ENCODE assay signal across 15 mouse cellular contexts in genomic region chr1:71942145-71942544, GRCm38 (mm10).
"Had no signal": no experiment of that assay in that cellular context is flagged by ENCODE, and none has a peak within 500 bp of the region (broad histone marks: within the 10 kb centered on the region; RNA-seq: fewer than 3 reads in every experiment).

No protein-coding gene starts in this region.

- H3K36me3 ChIP-seq: liver, embryonic 13.5 days; liver, embryonic 15.5 days; midbrain, embryonic 13.5 days; midbrain, embryonic 15.5 days; neural tube, embryonic 12.5 days; stomach, embryonic 15.5 days had no signal

- ATAC-seq: liver, postnatal 0 days; midbrain, embryonic 13.5 days; midbrain, embryonic 15.5 days had no signal

- H3K4me3 ChIP-seq: liver, embryonic 13.5 days; liver, embryonic 15.5 days; megakaryocyte, embryonic 14.5 days; midbrain, embryonic 13.5 days; midbrain, embryonic 15.5 days; neural tube, embryonic 12.5 days; stomach, embryonic 15.5 days had no signal

- H3K27me3 ChIP-seq: liver, embryonic 13.5 days; liver, embryonic 15.5 days; midbrain, embryonic 13.5 days; midbrain, embryonic 15.5 days; neural tube, embryonic 12.5 days; stomach, embryonic 15.5 days had no signal

- H3K9ac ChIP-seq: liver, embryonic 13.5 days; liver, embryonic 15.5 days; liver, postnatal 0 days; midbrain, embryonic 13.5 days; midbrain, embryonic 15.5 days; neural tube, embryonic 12.5 days; stomach, embryonic 15.5 days had no signal

- DNase-seq: liver, embryonic 13.5 days; right cerebral cortex, postnatal 14 days; thymus, adult 2 months; thymus, postnatal 25 days; thymus, postnatal 4 days had no signal

- H3K4me1 ChIP-seq: megakaryocyte, embryonic 14.5 days; neural tube, embryonic 12.5 days had no signal

- H3K27ac ChIP-seq: liver, embryonic 13.5 days; liver, embryonic 15.5 days; macrophage; midbrain, embryonic 13.5 days; midbrain, embryonic 15.5 days; neural tube, embryonic 12.5 days; stomach, embryonic 15.5 days; stomach, postnatal 0 days had no signal

- H3K4me2 ChIP-seq: liver, embryonic 13.5 days; liver, embryonic 15.5 days; midbrain, embryonic 11.5 days; midbrain, embryonic 13.5 days; midbrain, embryonic 15.5 days; neural tube, embryonic 12.5 days; stomach, embryonic 15.5 days had no signal

- H3K9me3 ChIP-seq: liver, embryonic 13.5 days; liver, embryonic 15.5 days; megakaryocyte, embryonic 14.5 days; midbrain, embryonic 13.5 days; midbrain, embryonic 15.5 days; neural tube, embryonic 12.5 days; stomach, embryonic 15.5 days had no signal
